Mouse (Mus musculus) neural tube, embryonic 15.5 days (tissue): ENCODE measurements around the gene Enah. TPM values are rescaled to one million over a fixed set of nuclear protein-coding genes. Genes with fewer than 3 reads are reported as not detected.

Experiments used
- ATAC-seq: fragments of 200-750 bp; cut with Nextera tagmentation; 2 replicates; pipeline ENCODE4 v1.8.0; 2017; ENCODE audit warnings: mild to moderate bottlenecking, moderate TSS enrichment, moderate library complexity; ENCODE audit not compliant: low FRiP score
- H3K27ac ChIP-seq: fragments of 300-500 bp; sonication (generic); replicated peaks from 2 replicates; pipeline ENCODE4 v1.5.1; 2015; ENCODE audit warnings: mild to moderate bottlenecking, inconsistent platforms
- H3K27me3 ChIP-seq: fragments of 300-500 bp; sonication (generic); replicated peaks from 2 replicates; pipeline ENCODE4 v1.6.1; 2015; ENCODE audit warnings: inconsistent platforms
- H3K36me3 ChIP-seq: fragments of 300-500 bp; sonication (generic); 2 replicates; pipeline ENCODE4 v1.6.1; 2015; ENCODE audit warnings: inconsistent platforms
- H3K4me1 ChIP-seq: fragments of 300-500 bp; sonication (generic); 2 replicates; pipeline ENCODE4 v1.6.1; 2015; ENCODE audit warnings: inconsistent platforms
- H3K4me2 ChIP-seq: fragments of 300-500 bp; sonication (generic); 2 replicates; pipeline ENCODE4 v1.6.1; 2015; ENCODE audit warnings: inconsistent platforms, mild to moderate bottlenecking, moderate library complexity
- H3K4me3 ChIP-seq: fragments of 300-500 bp; sonication (generic); replicated peaks from 2 replicates; pipeline ENCODE4 v1.5.1; 2015; ENCODE audit warnings: mild to moderate bottlenecking, inconsistent platforms
- H3K9ac ChIP-seq: fragments of 300-500 bp; sonication (generic); replicated peaks from 2 replicates; pipeline ENCODE4 v1.6.1; 2015; ENCODE audit warnings: mild to moderate bottlenecking, inconsistent platforms
- H3K9me3 ChIP-seq: fragments of 300-500 bp; sonication (generic); replicated peaks from 2 replicates; pipeline ENCODE4 v1.6.1; 2016; ENCODE audit warnings: inconsistent platforms
- WGBS: fragments of 180-500 bp; shearing (Covaris S2); methylation state at CpG from one replicate; pipeline ENCODE4 v1.1.7; 2015; ENCODE audit warnings: mixed read lengths; 5-methylcytosine and 5-hydroxymethylcytosine counted together
- polyA plus RNA-seq: library from polyadenylated mRNA; unstranded; fragments of >200 nt; fragmentation: Nextera tagmentation; extraction: Ambion mirVana; gene quantifications from 2 replicates; pipeline ENCODE4 v1.2.1, GENCODE M21; 2015

Enah gene
- 27.7 and 34.1 TPM in 2 replicates for polyA plus RNA-seq

DNA sequence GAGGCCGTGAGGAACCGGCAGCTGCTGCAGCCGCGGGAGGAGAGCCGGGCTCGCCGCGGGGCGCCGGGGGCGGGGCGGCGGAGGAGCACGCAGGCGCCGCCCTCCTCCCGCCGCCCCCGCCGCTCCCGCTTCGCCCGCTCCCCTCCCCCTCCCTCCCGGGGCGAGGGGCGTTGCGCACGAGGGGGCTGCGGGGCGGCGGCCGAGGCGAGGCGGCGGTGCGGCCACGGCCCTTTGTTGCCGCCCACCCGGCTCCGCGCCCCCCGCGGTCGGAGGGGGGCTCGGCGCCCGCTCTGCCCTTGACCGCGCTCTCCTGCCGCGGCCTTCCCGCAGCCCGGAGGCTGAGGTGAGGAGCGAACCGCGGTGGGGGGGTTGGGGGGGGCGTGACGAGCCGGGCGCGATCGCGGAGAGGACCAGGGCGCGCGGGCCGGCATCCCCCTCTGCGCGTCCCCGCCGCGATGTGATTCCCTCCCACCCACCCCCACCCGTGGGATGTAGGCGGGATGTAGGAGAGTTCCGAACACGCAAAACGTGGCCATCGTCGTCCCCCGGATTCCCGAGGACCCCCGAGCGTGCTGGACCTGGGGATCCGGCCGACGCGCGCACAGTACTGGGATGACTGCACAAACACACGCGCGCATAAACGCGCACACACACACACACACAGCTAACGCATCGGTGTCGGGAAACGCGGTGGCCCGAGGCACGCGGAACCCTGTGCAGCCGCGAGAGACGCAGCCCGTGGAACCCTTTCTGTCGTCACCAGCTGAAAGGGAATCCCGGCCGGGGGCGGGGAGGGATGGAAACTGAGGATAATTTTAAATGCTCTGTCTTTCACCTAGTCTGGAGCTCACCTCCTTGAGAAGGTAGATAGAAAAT lies at the start of gene Enah:
Gene Enah (minus strand): TSS at position 65 of the 876 bp plus-strand sequence.
- peak within 1 kb of the TSS; percentile 87 for H3K4me3 ChIP-seq
- peak within 1 kb of the TSS; percentile 62 for H3K4me2 ChIP-seq
- H3K27ac ChIP-seq = peak within 1 kb of the TSS; percentile 99
- no peaks in the 10 kb centered on the region for H3K9me3 ChIP-seq
- ATAC-seq = peak; percentile 84
- peak within 1 kb of the TSS; percentile 96 for H3K9ac ChIP-seq
- whole genome bisulfite sequencing = 1% methylated on average over 60 of the region's 109 CpGs
- peaks cover 30% of the 10 kb centered on the region for H3K4me1 ChIP-seq
- no peaks in the 10 kb centered on the region for H3K36me3 ChIP-seq
- H3K27me3 ChIP-seq = no peaks in the 10 kb centered on the region

DNA sequence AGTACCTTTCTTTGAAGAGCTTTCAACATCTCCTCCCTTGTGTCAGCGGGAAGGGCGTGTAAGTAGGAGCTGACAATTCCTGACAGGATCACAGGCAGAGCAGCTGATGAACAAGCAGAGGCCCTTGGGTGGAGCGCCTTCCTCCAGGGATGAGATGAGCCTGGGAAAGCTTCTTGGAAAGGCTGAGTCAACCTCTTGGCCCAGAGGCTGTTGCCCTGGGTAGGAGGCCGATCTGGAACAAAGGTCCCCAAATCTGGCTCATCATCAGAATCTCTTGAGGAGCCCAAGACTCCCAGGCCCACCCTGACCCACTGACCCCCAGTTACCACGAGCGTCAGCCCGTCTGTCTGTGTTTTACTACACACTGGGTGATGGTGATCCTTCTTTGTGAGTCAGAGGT lies 48.3 kb upstream of the Enah start:
- Histone ChIP-seq H3K9me3 (no peaks in the 10 kb centered on the region), H3K4me1 (no peaks in the 10 kb centered on the region), H3K27ac (no peak overlapping the region), H3K9ac (no peak overlapping the region), H3K4me3 (no peak overlapping the region), H3K36me3 (no peaks in the 10 kb centered on the region), H3K4me2 (no peak overlapping the region), H3K27me3 (no peaks in the 10 kb centered on the region)
- no peak for ATAC-seq
- 84% methylated on average over 7 of the region's 7 CpGs for WGBS

DNA sequence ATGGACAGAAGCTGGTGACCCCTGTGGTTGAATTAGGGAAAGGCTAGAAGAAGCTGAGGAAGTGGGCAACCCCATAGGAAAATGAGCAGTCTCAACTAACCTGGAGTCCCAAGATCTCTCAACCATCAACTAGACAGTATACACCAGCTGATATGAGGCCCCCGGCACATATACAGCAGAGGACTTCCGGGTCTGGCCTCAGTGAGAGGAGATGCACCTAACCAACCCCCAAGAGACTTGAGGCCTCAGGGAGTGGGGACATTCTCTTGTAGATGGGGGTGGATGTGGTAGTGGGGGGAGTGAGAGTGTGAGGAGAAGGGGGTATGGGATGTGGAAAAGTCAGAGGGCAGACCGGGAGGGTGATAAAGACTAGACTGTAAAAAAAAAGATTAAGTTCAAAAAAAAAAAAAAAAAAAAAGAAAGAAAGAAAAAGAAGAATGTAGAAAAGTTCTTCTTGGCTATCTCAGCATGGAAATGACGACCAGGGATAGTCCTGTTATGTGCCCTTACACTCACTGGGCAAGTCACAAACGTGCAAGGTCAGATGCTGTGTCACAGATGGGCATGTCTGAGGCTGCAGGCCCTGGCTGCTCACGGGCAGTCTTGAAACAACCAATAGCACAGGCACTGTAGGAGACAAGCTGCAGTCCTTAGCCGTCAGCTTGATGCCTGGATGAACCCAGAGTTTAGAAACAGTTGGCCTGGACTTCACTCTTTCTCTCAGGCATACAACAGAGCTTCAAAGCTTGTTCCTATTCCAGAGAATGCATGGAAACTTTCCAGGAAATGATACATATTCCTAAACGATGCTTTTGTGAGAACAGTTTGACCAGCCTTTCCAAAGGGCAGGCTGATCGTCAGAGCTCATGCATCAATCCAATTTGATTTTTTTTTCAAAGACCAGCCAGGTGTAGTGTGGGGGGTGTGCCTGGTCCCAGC lies 47.0 kb upstream of the Enah start:
- Histone ChIP-seq H3K4me1 (no peaks in the 10 kb centered on the region), H3K27ac (no peak overlapping the region), H3K4me3 (no peak overlapping the region), H3K4me2 (no peak overlapping the region), H3K36me3 (no peaks in the 10 kb centered on the region), H3K9me3 (no peaks in the 10 kb centered on the region), H3K9ac (no peak overlapping the region), H3K27me3 (no peaks in the 10 kb centered on the region)
- ATAC-seq = no peak
- WGBS = 80% methylated on average over 9 of the region's 9 CpGs

DNA sequence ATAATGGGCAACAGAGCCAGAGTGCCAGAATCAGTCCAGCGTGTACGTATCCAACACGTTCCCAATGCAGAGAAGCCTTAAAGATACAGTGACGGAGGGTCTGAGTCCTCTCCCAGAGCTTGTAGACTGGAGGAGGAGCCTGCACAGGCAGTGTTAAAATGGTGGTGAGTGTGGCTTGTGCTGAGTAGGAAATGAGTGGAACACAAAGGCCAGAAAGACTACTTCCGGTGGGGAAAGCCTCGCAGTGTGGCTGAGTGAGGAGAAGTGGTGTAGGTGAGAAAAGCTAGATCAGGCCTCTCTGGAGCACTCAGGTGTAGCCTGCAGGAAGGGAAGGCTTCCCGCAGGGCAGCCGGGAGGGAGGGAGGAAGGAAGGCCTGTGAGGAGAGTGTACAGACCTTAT lies 43.9 kb upstream of the Enah start:
- no peak overlapping the region for H3K4me2 ChIP-seq
- H3K9me3 ChIP-seq = no peaks in the 10 kb centered on the region
- no peaks in the 10 kb centered on the region for H3K36me3 ChIP-seq
- H3K4me3 ChIP-seq = no peak overlapping the region
- H3K9ac ChIP-seq = no peak overlapping the region
- no peak overlapping the region for H3K27ac ChIP-seq
- no peaks in the 10 kb centered on the region for H3K4me1 ChIP-seq
- no peaks in the 10 kb centered on the region for H3K27me3 ChIP-seq
- no peak for ATAC-seq
- 78% methylated on average over 8 of the region's 8 CpGs for WGBS

DNA sequence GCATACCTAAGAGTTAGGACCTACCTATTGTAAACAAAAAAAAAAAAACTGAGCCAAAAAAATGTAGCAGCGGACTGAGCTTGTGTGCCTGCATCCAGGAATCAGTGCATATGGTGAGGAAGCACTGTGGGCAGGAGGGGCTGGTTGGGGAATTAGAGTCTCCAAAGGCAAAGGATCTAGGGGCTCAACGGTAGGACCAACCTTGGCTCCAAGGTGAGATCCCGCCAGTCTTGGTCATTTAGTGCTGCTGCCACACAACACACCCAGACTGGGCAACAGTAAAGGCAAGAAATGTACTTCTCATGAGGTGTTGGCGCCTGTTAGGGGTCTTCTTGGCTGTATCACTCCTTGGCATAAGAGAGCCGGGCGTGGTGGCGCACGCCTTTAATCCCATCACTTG lies 43.0 kb upstream of the Enah start:
- H3K9ac ChIP-seq = no peak overlapping the region
- peaks cover 2% of the 10 kb centered on the region; the same call in 1 of the 2 replicates for H3K4me1 ChIP-seq
- H3K4me2 ChIP-seq = no peak overlapping the region
- ATAC-seq = no peak
- H3K27me3 ChIP-seq = no peaks in the 10 kb centered on the region
- no peaks in the 10 kb centered on the region for H3K9me3 ChIP-seq
- no peak overlapping the region for H3K27ac ChIP-seq
- no peak overlapping the region for H3K4me3 ChIP-seq
- WGBS = 99% methylated on average over 8 of the region's 8 CpGs
- H3K36me3 ChIP-seq = no peaks in the 10 kb centered on the region

DNA sequence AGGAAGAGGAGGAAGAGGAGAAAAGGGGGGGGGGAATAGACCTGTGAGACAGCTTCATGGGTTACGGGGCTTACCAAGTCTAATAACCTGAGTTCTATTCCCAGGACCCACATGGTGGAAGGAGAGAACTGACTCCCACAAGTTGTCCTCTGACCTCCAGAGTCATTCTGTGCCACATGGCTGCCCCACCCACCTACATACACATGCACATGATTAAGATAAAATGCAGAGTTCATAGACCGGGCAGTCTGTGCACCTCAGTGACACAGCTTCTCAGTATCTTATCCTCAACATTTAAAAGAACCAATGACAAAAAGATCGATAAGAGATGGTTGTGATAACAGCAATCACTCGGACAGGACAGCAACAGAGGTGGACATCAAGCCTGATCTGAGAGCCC lies 41.4 kb upstream of the Enah start:
- Histone ChIP-seq H3K27ac (no peak overlapping the region), H3K36me3 (no peaks in the 10 kb centered on the region), H3K4me3 (no peak overlapping the region), H3K4me2 (no peak overlapping the region), H3K9me3 (no peaks in the 10 kb centered on the region), H3K9ac (no peak overlapping the region), H3K27me3 (no peaks in the 10 kb centered on the region), H3K4me1 (peaks cover 3% of the 10 kb centered on the region; the same call in 1 of the 2 replicates)
- 88% methylated on average over 4 of the region's 4 CpGs for WGBS
- ATAC-seq = no peak

DNA sequence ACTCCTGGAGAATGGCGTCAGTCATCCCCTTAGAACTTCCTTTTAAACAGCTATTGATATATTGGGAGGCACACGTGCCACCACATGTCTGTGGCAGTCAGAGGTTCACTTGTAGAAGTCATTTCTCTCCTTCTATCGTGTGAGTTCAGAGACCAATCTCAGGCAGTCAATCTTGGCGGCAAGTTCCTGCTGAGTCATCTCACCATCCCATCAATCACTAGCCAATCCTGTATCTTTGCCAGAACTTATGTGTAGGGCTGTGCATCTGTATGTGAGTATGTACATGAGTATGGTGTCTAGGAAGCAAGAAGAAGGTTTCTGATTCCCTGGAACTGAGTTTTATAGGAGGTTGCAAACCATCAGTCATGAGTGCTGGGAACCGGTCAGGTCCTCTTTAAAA lies 40.0 kb upstream of the Enah start:
- Histone ChIP-seq H3K27ac (no peak overlapping the region), H3K9ac (no peak overlapping the region), H3K4me2 (no peak overlapping the region), H3K36me3 (no peaks in the 10 kb centered on the region), H3K4me3 (no peak overlapping the region), H3K9me3 (no peaks in the 10 kb centered on the region), H3K4me1 (peaks cover 3% of the 10 kb centered on the region; the same call in 1 of the 2 replicates), H3K27me3 (no peaks in the 10 kb centered on the region)
- no peak for ATAC-seq
- 82% methylated on average over 5 of the region's 5 CpGs for WGBS

DNA sequence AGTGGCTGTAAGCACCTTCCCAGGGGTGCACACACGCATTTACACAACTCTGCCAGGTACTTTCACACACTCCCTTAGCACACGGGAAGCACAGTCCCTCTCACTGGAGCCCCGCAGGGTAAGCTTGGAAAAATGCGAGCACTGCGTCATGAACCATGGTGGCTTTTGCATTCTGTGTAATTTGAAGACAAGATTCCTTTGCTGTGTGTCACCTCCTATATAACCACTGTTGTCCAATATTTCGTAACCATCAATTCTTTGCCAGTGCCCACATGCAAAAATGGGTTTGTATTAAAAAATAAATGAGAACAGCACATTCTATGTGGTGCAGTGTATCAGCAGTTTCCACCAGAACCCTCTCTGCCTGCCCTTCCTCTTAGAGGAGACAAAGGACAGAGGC lies 38.2 kb upstream of the Enah start:
- 74% methylated on average over 6 of the region's 6 CpGs for WGBS
- Histone ChIP-seq H3K27me3 (no peaks in the 10 kb centered on the region), H3K9ac (no peak overlapping the region), H3K27ac (no peak overlapping the region), H3K9me3 (no peaks in the 10 kb centered on the region), H3K4me2 (no peak overlapping the region), H3K4me3 (no peak overlapping the region), H3K4me1 (peaks cover 3% of the 10 kb centered on the region; the same call in 1 of the 2 replicates), H3K36me3 (no peaks in the 10 kb centered on the region)
- no peak for ATAC-seq

DNA sequence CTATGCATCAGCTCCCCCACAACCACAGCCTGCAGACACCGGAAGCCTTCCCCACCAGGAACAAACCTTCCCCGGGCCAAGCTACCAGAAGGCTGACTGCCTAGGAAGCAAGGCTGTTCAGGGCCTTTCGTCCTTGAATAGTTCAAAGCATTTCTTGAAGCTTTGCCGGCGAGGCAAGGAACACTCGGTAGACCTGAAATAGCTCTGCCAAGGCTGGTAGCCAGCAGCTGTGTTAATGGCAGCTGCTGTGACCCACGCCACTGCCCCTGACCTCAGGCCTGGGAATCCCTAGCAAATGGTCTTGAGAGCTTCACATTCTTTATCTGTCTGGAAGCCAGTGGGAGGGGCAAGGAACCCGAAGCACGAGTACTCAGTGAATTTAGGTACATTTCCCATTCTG lies 35.3 kb upstream of the Enah start:
- no peak overlapping the region for H3K4me2 ChIP-seq
- no peaks in the 10 kb centered on the region for H3K9me3 ChIP-seq
- 52% methylated on average over 9 of the region's 9 CpGs for WGBS
- no peaks in the 10 kb centered on the region for H3K27me3 ChIP-seq
- H3K36me3 ChIP-seq = no peaks in the 10 kb centered on the region
- H3K9ac ChIP-seq = no peak overlapping the region
- H3K4me1 ChIP-seq = peaks cover 3% of the 10 kb centered on the region; the same call in 1 of the 2 replicates
- no peak overlapping the region for H3K4me3 ChIP-seq
- no peak for ATAC-seq
- no peak overlapping the region for H3K27ac ChIP-seq

DNA sequence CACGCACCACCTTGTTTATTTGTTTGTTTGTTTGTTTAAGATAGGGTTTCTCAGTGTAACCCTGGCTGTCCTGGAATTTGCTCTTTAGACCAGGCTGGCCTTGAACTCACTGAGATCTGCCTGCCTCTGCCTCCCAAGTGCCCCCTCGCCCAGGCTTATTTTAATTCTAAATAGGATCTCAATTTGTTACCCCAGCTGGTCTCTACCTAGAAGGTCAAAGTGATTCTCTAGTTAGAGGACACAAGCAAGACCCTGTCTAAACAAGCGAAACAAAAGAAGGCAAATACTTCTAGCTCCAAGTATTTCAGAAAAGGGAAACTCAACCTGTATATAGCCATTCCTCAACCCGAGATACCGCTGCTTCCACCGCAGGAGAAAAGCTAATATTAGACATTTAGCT lies 34.9 kb upstream of the Enah start:
- 90% methylated on average over 6 of the region's 6 CpGs for WGBS

DNA sequence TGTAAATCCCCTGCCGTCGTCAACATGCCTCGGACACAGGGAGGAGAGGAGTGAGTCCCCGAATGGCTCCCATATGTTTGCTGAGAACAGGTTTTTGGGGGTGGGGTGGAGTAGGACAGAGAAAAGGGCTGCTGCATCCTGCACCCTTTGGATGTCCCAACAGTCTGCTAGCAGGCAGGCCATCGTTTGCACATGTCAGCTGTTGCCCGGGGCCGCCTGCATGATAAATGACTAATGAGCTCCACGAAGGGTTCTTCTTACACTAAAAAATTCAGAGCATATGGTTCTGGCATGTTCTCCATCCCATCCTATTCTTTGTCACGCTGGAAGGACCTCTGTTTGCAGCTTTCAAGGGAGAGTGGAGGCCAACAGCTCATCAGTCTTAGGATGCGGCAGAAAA lies 33.2 kb upstream of the Enah start:
- Histone ChIP-seq H3K9ac (no peak overlapping the region), H3K36me3 (no peaks in the 10 kb centered on the region), H3K4me1 (peaks cover 2% of the 10 kb centered on the region; the same call in 1 of the 2 replicates), H3K9me3 (no peaks in the 10 kb centered on the region), H3K27ac (no peak overlapping the region), H3K4me3 (no peak overlapping the region), H3K27me3 (no peaks in the 10 kb centered on the region), H3K4me2 (no peak overlapping the region)
- 29% methylated on average over 10 of the region's 10 CpGs for WGBS
- no peak for ATAC-seq

More for the DNA sequence above, 34.9 kb upstream of the Enah start:
- Histone ChIP-seq H3K36me3 (no peaks in the 10 kb centered on the region), H3K9me3 (no peaks in the 10 kb centered on the region), H3K27ac (no peak overlapping the region), H3K4me1 (peaks cover 3% of the 10 kb centered on the region; the same call in 1 of the 2 replicates), H3K4me3 (no peak overlapping the region), H3K9ac (no peak overlapping the region), H3K27me3 (no peaks in the 10 kb centered on the region), H3K4me2 (no peak overlapping the region)
- ATAC-seq = no peak
